Mouse (Mus musculus): ENCODE results near the gene Kdm4a. TPM values are rescaled to one million over a fixed set of nuclear protein-coding genes. Genes with fewer than 3 reads are reported as not detected.

Gene Kdm4a
- polyA plus RNA-seq, 1 experiment from 2014 or later = 40.2 TPM

GRCm38 (mm10) chr4:118101497-118101896, 78.3 kb downstream of the Kdm4a start:
- Histone ChIP-seq H3K9me3 (no peaks in the 10 kb centered on the region), H3K27me3 (ENCODE audit: insufficient read depth, poor library complexity, severe bottlenecking) (no peaks in the 10 kb centered on the region), H3K27ac (no peak overlapping the region), H3K36me3 (peaks cover 20% of the 10 kb centered on the region), H3K4me3 (no peak overlapping the region), H3K4me1 (replicated peaks) (0 out of 2 replicates have a peak, but pooled peaks cover 7% of the 10 kb centered on the region)
- no peak for DNase-seq (ENCODE audit: low spot score)
- WGBS = 93% methylated on average over 6 of the region's 6 CpGs

- peaks cover 18% of the 10 kb centered on the region; the same call in 1 of the 2 replicates for H3K36me3 ChIP-seq
- H3K9me3 ChIP-seq = no peaks in the 10 kb centered on the region
- no peak for DNase-seq (ENCODE audit: low spot score)
- H3K4me1 ChIP-seq (replicated peaks) = 0 out of 2 replicates have a peak, but pooled peaks cover 7% of the 10 kb centered on the region
- no peak overlapping the region for H3K4me3 ChIP-seq
- H3K27me3 ChIP-seq (ENCODE audit: insufficient read depth, poor library complexity, severe bottlenecking) = no peaks in the 10 kb centered on the region
- H3K27ac ChIP-seq = no peak overlapping the region
- WGBS = 94% methylated on average over 8 of the region's 8 CpGs
Measured at GRCm38 (mm10) chr4:118099637-118100364, 80.0 kb downstream of the Kdm4a start.

DNA sequence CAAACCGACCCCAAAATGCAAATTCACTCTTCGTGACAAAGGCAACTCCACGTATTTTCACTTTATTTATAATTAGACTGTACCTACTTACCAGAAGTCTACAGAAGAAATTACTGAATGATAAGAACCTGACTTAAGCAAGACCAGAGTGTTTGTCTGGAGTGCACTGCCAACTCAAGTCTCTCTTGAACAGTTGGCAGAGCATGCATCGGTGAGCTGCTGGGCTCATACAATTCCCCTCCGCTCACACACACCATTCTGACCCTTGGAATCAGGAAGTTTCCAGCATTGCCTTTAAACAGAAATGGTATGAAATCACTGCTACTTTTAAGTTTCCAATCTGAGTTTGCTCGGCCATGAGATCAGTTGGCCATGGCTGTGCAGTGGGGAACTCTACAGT, 81.3 kb downstream of the Kdm4a start:
- no peak overlapping the region for H3K27ac ChIP-seq
- peaks cover 26% of the 10 kb centered on the region; the same call in 1 of the 2 replicates for H3K36me3 ChIP-seq
- no peaks in the 10 kb centered on the region for H3K9me3 ChIP-seq
- WGBS = 93% methylated on average over 6 of the region's 6 CpGs
- no peak overlapping the region for H3K4me3 ChIP-seq
- H3K27me3 ChIP-seq (ENCODE audit: insufficient read depth, poor library complexity, severe bottlenecking) = no peaks in the 10 kb centered on the region
- H3K4me1 ChIP-seq (replicated peaks) = 0 out of 2 replicates have a peak, but pooled peaks cover 7% of the 10 kb centered on the region
- DNase-seq (ENCODE audit: low spot score) = no peak

DNA sequence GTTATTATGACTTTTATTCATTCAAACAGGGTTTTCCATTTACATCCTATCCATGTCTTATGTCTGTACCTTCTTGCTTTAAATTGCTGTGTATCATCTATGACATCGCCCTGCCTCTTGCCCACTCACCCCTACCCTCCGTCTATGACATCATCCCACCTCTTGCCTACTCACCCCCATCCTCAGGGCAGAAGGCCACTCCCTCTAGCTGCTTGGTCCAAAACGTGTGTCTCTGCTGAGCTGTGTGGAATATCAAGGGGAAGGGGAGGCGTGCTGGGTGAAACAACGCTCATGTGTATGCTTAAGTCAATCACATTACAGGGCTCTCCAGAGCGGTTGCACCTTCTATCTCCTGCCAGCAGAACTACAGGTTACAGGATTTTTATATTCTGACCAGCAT, 83.8 kb downstream of the Kdm4a start:
- Histone ChIP-seq H3K4me1 (replicated peaks) (0 out of 2 replicates have a peak, but pooled peaks cover 7% of the 10 kb centered on the region), H3K36me3 (peaks cover 21% of the 10 kb centered on the region; the same call in 1 of the 2 replicates), H3K27ac (no peak overlapping the region), H3K9me3 (no peaks in the 10 kb centered on the region), H3K27me3 (ENCODE audit: insufficient read depth, poor library complexity, severe bottlenecking) (no peaks in the 10 kb centered on the region), H3K4me3 (no peak overlapping the region)
- 84% methylated on average over 6 of the region's 6 CpGs for WGBS
- DNase-seq (ENCODE audit: low spot score) = no peak

GRCm38 (mm10) chr4:118092784-118093457, 86.9 kb downstream of the Kdm4a start:
- peaks cover 9% of the 10 kb centered on the region; the same call in 1 of the 2 replicates for H3K36me3 ChIP-seq
- DNase-seq (ENCODE audit: low spot score) = no peak
- H3K27me3 ChIP-seq (ENCODE audit: insufficient read depth, poor library complexity, severe bottlenecking) = no peaks in the 10 kb centered on the region
- no peak overlapping the region for H3K27ac ChIP-seq
- WGBS = 95% methylated on average over 11 of the region's 11 CpGs
- H3K9me3 ChIP-seq = no peaks in the 10 kb centered on the region
- H3K4me3 ChIP-seq = no peak overlapping the region
- peaks cover 9% of the 10 kb centered on the region for H3K4me1 ChIP-seq (replicated peaks)

GRCm38 (mm10) chr4:118090449-118090848, 89.4 kb downstream of the Kdm4a start:
- H3K27me3 ChIP-seq (ENCODE audit: insufficient read depth, poor library complexity, severe bottlenecking) = no peaks in the 10 kb centered on the region
- no peak overlapping the region for H3K4me3 ChIP-seq
- WGBS = 91% methylated on average over 11 of the region's 11 CpGs
- no peak overlapping the region for H3K27ac ChIP-seq
- peaks cover 6% of the 10 kb centered on the region for H3K4me1 ChIP-seq (replicated peaks)
- DNase-seq (ENCODE audit: low spot score) = no peak
- H3K36me3 ChIP-seq = peaks cover 9% of the 10 kb centered on the region; the same call in 1 of the 2 replicates
- no peaks in the 10 kb centered on the region for H3K9me3 ChIP-seq

- Histone ChIP-seq H3K27me3 (ENCODE audit: insufficient read depth, poor library complexity, severe bottlenecking) (no peaks in the 10 kb centered on the region), H3K27ac (no peak overlapping the region), H3K4me3 (no peak overlapping the region), H3K36me3 (peaks cover 9% of the 10 kb centered on the region; the same call in 1 of the 2 replicates), H3K4me1 (replicated peaks) (peaks cover 6% of the 10 kb centered on the region), H3K9me3 (no peaks in the 10 kb centered on the region)
- peak; percentile 19 for DNase-seq (ENCODE audit: low spot score)
- WGBS = 55% methylated on average over 9 of the region's 9 CpGs
Measured at GRCm38 (mm10) chr4:118089939-118090338, 89.9 kb downstream of the Kdm4a start.

DNA sequence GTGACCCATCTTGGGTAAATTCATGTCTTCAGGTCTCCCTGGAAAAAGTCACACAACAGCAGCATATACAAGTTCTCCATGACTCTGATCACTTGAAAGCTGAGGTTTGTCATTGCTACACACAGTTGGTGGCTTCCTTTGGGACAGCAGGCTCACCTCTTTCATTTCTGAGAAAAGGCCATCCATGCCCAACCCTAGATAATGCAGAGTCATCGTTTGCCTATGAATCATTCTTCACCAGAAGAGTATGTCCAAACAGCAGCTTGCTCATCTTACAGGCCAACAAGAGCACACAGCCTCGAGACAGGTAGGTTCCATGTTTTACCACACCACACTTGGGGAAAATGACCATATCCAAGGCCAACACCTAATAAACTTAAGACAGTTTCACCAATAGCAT, 91.1 kb downstream of the Kdm4a start:
- WGBS = 83% methylated on average over 2 of the region's 2 CpGs
- H3K9me3 ChIP-seq = no peaks in the 10 kb centered on the region
- no peaks in the 10 kb centered on the region for H3K27me3 ChIP-seq (ENCODE audit: insufficient read depth, poor library complexity, severe bottlenecking)
- H3K36me3 ChIP-seq = no peaks in the 10 kb centered on the region; the same call in 1 of the 2 replicates
- DNase-seq (ENCODE audit: low spot score) = no peak
- no peak overlapping the region for H3K4me3 ChIP-seq
- no peak overlapping the region for H3K27ac ChIP-seq
- H3K4me1 ChIP-seq (replicated peaks) = peaks cover 6% of the 10 kb centered on the region

Other genes with a start within 250 kb of the Kdm4a start
- gene St3gal3, start 45.1 kb downstream of the Kdm4a start, polyA plus RNA-seq (2016; fragmentation: Nextera tagmentation; extraction: Ambion mirVana) = 6.2 and 10.8 TPM in 2 replicates
- 104 and 106 TPM in 2 replicates for gene Ptprf, start 111.4 kb upstream of the Kdm4a start, polyA plus RNA-seq (2016; fragmentation: Nextera tagmentation; extraction: Ambion mirVana)
- gene Szt2, start 229.2 kb upstream of the Kdm4a start, polyA plus RNA-seq (2016; fragmentation: Nextera tagmentation; extraction: Ambion mirVana) = 7.0 and 11.7 TPM in 2 replicates
- 163 and 170 TPM in 2 replicates for gene Med8, start 229.3 kb upstream of the Kdm4a start, polyA plus RNA-seq (2016; fragmentation: Nextera tagmentation; extraction: Ambion mirVana)
- 49.0 and 51.8 TPM in 2 replicates for gene Elovl1, start 248.1 kb upstream of the Kdm4a start, polyA plus RNA-seq (2016; fragmentation: Nextera tagmentation; extraction: Ambion mirVana)

All from hindbrain, embryonic 10.5 days (tissue).